Mouse (Mus musculus) forelimb bud, embryonic 11.5 days (tissue): ENCODE results near the gene Gm11569.
"Not testable (repeated sequence)": the region's sequence is repeated elsewhere in the genome, so short reads cannot be mapped to it uniquely, and the experiment has no call there.

Experiments used
- DNase-seq: peaks from one replicate; pipeline ENCODE4 v3.0.0-alpha.2; 2012; ENCODE audit warnings: low read depth, low spot score

Gm11569 gene

GRCm38 (mm10) chr11:99798832-99799231 is at the start of gene Gm11569:
Gene Gm11569, minus strand, starts transcription at chr11:99798932.
- not testable (repeated sequence) for DNase-seq

GRCm38 (mm10) chr11:99846746-99847145 is 48.0 kb upstream of the Gm11569 start:
- no peak for DNase-seq

- peak; percentile 11 for DNase-seq
Observed at GRCm38 (mm10) chr11:99842185-99842584, 43.5 kb upstream of the Gm11569 start.

- DNase-seq, result no peak
Observed at GRCm38 (mm10) chr11:99837966-99838365, 39.2 kb upstream of the Gm11569 start, which contains the start of gene 2300003K06Rik. Gene 2300003K06Rik, minus strand, starts transcription at chr11:99838066.

- DNase-seq, result not testable (repeated sequence)
Observed at GRCm38 (mm10) chr11:99815566-99815965, 16.8 kb upstream of the Gm11569 start, which contains the start of gene Gm11564. Gene Gm11564, minus strand, starts transcription at chr11:99815666.

GRCm38 (mm10) chr11:99809792-99810191 is 11.1 kb upstream of the Gm11569 start, which contains the start of gene Krtap4-13:
Gene Krtap4-13, minus strand, starts transcription at chr11:99809892.
- DNase-seq, result not testable (repeated sequence)

- not testable (repeated sequence) for DNase-seq
Observed at GRCm38 (mm10) chr11:99804346-99804745, 5.6 kb upstream of the Gm11569 start, which contains the start of gene Gm11554. Gene Gm11554, minus strand, starts transcription at chr11:99804446.

- DNase-seq, result no peak
Observed at GRCm38 (mm10) chr11:99793367-99793766, 5.4 kb downstream of the Gm11569 start, which contains the start of gene Gm11596. Gene Gm11596, minus strand, starts transcription at chr11:99793467.

- not testable (repeated sequence) for DNase-seq
Observed at GRCm38 (mm10) chr11:99784900-99785299, 13.8 kb downstream of the Gm11569 start, which contains the start of gene Krtap4-9. Gene Krtap4-9, plus strand, starts transcription at chr11:99785200.

- DNase-seq, result no peak
Observed at GRCm38 (mm10) chr11:99780604-99781003, 18.1 kb downstream of the Gm11569 start, which contains the start of gene Krtap4-8. Gene Krtap4-8, minus strand, starts transcription at chr11:99780704.

GRCm38 (mm10) chr11:99778401-99778800 is 20.3 kb downstream of the Gm11569 start:
- DNase-seq, result no peak

GRCm38 (mm10) chr11:99772813-99773212 is 25.9 kb downstream of the Gm11569 start, which contains the start of gene Gm11595:
Gene Gm11595, minus strand, starts transcription at chr11:99772913.
- DNase-seq, result not testable (repeated sequence)

GRCm38 (mm10) chr11:99768410-99768809 is 30.3 kb downstream of the Gm11569 start:
- no peak for DNase-seq

- no peak for DNase-seq
Observed at GRCm38 (mm10) chr11:99758877-99759276, 39.9 kb downstream of the Gm11569 start.
